Mouse (Mus musculus): ENCODE data around the gene Dcxr.

Dcxr gene

DNA sequence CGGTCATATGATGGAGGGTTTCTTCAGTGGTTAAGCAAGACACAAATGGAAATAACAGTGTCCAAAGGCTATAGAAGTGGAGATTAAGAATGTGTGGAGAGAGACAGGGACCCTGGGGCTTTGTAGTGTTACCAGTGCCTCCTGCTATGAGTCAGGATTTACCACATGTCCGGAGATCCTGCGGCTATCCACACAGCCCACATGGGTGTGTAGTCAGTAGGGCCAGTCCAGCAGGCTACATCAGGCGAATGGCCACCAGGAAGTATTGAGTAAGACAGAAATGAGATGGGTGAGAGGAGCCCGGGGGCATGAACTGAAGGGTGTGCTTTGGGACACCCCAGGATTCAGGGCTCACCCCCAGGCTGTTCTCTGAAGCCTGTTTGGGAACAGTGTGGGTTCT is 44.4 kb downstream of the Dcxr start:
- CTCF ChIA-PET: interaction anchor here in 1 of 4 experiments (1.9 kb wide), 1 partner anchor 14 kb away, joined by 5 read pairs; no protein-coding TSS in a partner anchor
- POLR2A ChIA-PET: interaction anchor here in 2 of 4 experiments (1.0 to 34.4 kb wide), 7 partner anchors 9 to 50 kb away, joined by 3 to 509 read pairs (median 7); partner anchors contain the start of genes Notum (in 2 of the 2), Aspscr1 (in 1 of the 2), Cenpx (in 1 of the 2) and Lrrc45 (in 1 of the 2)

DNA sequence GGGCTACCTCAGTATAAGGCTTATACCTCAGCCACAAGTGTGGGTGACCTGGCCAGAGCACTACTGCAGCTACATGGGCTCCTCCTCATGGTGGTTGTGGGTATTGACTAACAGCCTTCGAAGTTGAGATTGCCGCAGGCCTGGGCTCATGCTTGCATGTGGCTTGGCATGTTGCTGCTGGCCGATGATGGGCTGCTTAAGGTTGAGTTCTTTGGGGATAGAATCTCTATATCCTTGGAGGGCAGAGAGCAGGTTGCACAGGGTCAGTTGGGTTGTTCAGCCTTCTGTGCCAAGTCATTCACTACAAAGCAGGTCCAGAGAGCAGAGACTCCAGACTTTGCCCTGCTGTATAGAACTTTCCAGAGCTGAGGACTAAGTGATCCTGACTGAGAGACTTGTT is 47.2 kb downstream of the Dcxr start:
- ChIA-PET POLR2A (interaction anchor here in 3 of 4 experiments (0.6 to 34.4 kb wide), 19 partner anchors 10 to 173 kb away, joined by 3 to 509 read pairs (median 4); partner anchors contain the start of genes Pycr1 (in 2 of the 3), Cenpx (in 1 of the 3), Lrrc45 (in 1 of the 3) and Notum (in 1 of the 3)), CTCF (interaction anchor here (0.6 to 2.5 kb wide), 12 partner anchors 19 to 223 kb away, joined by 3 to 13 read pairs (median 4); partner anchors contain the start of genes Dcxr (in 1 of the 4) and Notum (in 1 of the 4))

DNA sequence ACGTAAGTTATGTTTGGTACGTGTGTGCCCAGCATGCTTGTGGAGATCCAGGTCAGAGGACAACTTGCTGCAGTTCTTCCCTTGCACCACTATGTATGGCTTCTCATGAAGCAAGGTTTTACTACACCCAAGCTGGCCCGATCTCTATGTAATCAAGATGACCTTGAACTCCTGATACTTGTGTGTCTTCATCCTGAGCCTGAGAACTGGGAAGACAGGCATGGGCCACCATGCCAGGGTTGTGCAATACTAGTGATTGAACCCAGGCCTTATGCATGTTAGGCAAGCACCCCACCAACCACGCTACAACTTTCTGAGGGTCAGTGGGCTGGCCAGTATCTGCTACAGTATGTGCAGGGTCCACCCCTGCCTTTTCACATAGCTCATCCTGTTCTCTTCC is 50.1 kb downstream of the Dcxr start:
- ChIA-PET POLR2A (interaction anchor here (0.8 to 34.4 kb wide), 22 partner anchors 8 to 209 kb away, joined by 3 to 509 read pairs (median 6); partner anchors contain the start of genes Mafg (in 2 of the 4), Notum (in 2 of the 4), Pycr1 (in 2 of the 4) and Arl16 (in 1 of the 4)), CTCF (interaction anchor here in 2 of 4 experiments (0.7 to 4.4 kb wide), 9 partner anchors 17 to 527 kb away, joined by 3 to 25 read pairs (median 4); partner anchors contain the start of genes Cenpx (in 1 of the 2), Hexdc (in 1 of the 2), Lrrc45 (in 1 of the 2) and Mafg (in 1 of the 2))

DNA sequence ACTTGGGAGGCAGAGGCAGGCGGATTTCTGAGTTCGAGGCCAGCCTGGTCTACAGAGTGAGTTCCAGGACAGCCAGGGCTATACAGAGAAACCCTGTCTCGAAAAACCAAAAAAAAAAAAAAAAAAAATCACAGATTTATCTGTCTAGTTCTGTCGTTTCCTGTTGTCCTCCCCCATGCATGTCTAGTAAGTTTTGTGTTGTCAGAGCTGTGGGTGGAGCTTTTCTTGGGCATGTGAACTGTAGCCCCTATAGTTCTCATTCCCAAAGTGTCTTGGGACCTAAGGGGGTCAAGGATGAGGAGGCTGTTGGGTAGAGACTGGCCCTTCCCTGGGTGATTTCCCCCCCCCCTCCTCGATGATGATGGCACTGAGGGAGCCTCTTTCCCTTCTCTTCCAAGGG is 51.2 kb downstream of the Dcxr start:
- ChIA-PET CTCF (interaction anchor here in 1 of 4 experiments (2.5 to 4.4 kb wide), 2 partner anchors 16 to 20 kb away, joined by 5 to 25 read pairs; partner anchors contain the start of gene Notum), POLR2A (interaction anchor here (0.6 to 34.4 kb wide), 31 partner anchors 8 to 728 kb away, joined by 3 to 509 read pairs (median 5); partner anchors contain the start of genes Cenpx (in 2 of the 4), Lrrc45 (in 2 of the 4), Mafg (in 2 of the 4) and Notum (in 2 of the 4))

All from embryonic stem cell, embryonic (primary cell).